Mouse (Mus musculus) stomach, embryonic 15.5 days (tissue): ENCODE data around the gene Wdr62. TPM values are rescaled to one million over a fixed set of nuclear protein-coding genes. Genes with fewer than 3 reads are reported as not detected.

ENCODE experiments used
- ATAC-seq: fragments of 200-750 bp; cut with Nextera tagmentation; 2 replicates; pipeline ENCODE4 v1.8.0; 2017; ENCODE audit warnings: low read depth, moderate number of reproducible peaks, moderate TSS enrichment; ENCODE audit not compliant: insufficient read depth, low FRiP score
- H3K27ac ChIP-seq: fragments of 300-500 bp; sonication (generic); 2 replicates; pipeline ENCODE4 v1.5.1; 2015; ENCODE audit warnings: mild to moderate bottlenecking, inconsistent platforms
- H3K27me3 ChIP-seq: fragments of 300-500 bp; sonication (generic); replicated peaks from 2 replicates; pipeline ENCODE4 v1.6.1; 2015; ENCODE audit warnings: inconsistent platforms
- H3K36me3 ChIP-seq: fragments of 300-500 bp; sonication (generic); 2 replicates; pipeline ENCODE4 v1.6.1; 2015; ENCODE audit warnings: inconsistent platforms
- H3K4me1 ChIP-seq: fragments of 300-500 bp; sonication (generic); 2 replicates; pipeline ENCODE4 v1.6.1; 2015; ENCODE audit warnings: inconsistent platforms
- H3K4me2 ChIP-seq: fragments of 300-500 bp; sonication (generic); 2 replicates; pipeline ENCODE4 v1.6.1; 2015; ENCODE audit warnings: mild to moderate bottlenecking, inconsistent platforms
- H3K4me3 ChIP-seq: fragments of 300-500 bp; sonication (generic); replicated peaks from 2 replicates; pipeline ENCODE4 v1.5.1; 2015; ENCODE audit warnings: inconsistent platforms
- H3K9ac ChIP-seq: fragments of 300-500 bp; sonication (generic); 2 replicates; pipeline ENCODE4 v1.6.1; 2015; ENCODE audit warnings: inconsistent platforms
- H3K9me3 ChIP-seq: fragments of 300-500 bp; sonication (generic); 2 replicates; pipeline ENCODE4 v1.6.1; 2016; ENCODE audit warnings: inconsistent platforms
- WGBS: fragments of 180-500 bp; shearing (Covaris S2); methylation state at CpG from one replicate; pipeline ENCODE4 v1.1.7; 2015; 5-methylcytosine and 5-hydroxymethylcytosine counted together
- polyA plus RNA-seq: library from polyadenylated mRNA; unstranded; fragments of >200 nt; fragmentation: Nextera tagmentation; extraction: Ambion mirVana; gene quantifications from 2 replicates; pipeline ENCODE4 v1.2.1, GENCODE M21; 2015

The Wdr62 gene
- polyA plus RNA-seq = 5.3 and 6.5 TPM in 2 replicates

- H3K27ac ChIP-seq = peak within 1 kb of the TSS; percentile 98
- peak within 1 kb of the TSS; percentile 92 for H3K4me3 ChIP-seq
- ATAC-seq = peak; percentile 93
- no peaks in the 10 kb centered on the region for H3K36me3 ChIP-seq
- peak within 1 kb of the TSS; percentile 94 for H3K4me2 ChIP-seq
- H3K4me1 ChIP-seq = peaks cover 3% of the 10 kb centered on the region; the same call in 1 of the 2 replicates
- WGBS = under 1% methylated on average over 49 of the region's 49 CpGs
- peak within 1 kb of the TSS; percentile 25; the same call in 1 of the 2 replicates for H3K9ac ChIP-seq
- H3K9me3 ChIP-seq = no peaks in the 10 kb centered on the region
- no peaks in the 10 kb centered on the region for H3K27me3 ChIP-seq
Measured at GRCm38 (mm10) chr7:30279951-30280669, at the start of gene Wdr62, which contains the start of gene Thap8. Gene Wdr62, minus strand, starts transcription at chr7:30280419. Gene Thap8, plus strand, starts transcription at chr7:30280094.

- H3K36me3 ChIP-seq = no peaks in the 10 kb centered on the region
- H3K4me2 ChIP-seq = no peak overlapping the region
- ATAC-seq = no peak
- 45% methylated on average over 10 of the region's 10 CpGs for whole genome bisulfite sequencing
- H3K9me3 ChIP-seq = no peaks in the 10 kb centered on the region
- no peaks in the 10 kb centered on the region for H3K27me3 ChIP-seq
- H3K9ac ChIP-seq = no peak overlapping the region
- H3K27ac ChIP-seq = no peak overlapping the region
- peaks cover 3% of the 10 kb centered on the region; the same call in 1 of the 2 replicates for H3K4me1 ChIP-seq
- H3K4me3 ChIP-seq = no peak overlapping the region
Measured at GRCm38 (mm10) chr7:30328379-30328778, 48.2 kb upstream of the Wdr62 start.

GRCm38 (mm10) chr7:30327140-30327539 lies 46.9 kb upstream of the Wdr62 start:
- H3K4me3 ChIP-seq = no peak overlapping the region
- no peak overlapping the region for H3K9ac ChIP-seq
- no peaks in the 10 kb centered on the region for H3K9me3 ChIP-seq
- no peak overlapping the region for H3K4me2 ChIP-seq
- no peak for ATAC-seq
- H3K27me3 ChIP-seq = no peaks in the 10 kb centered on the region
- no peak overlapping the region for H3K27ac ChIP-seq
- 55% methylated on average over 15 of the region's 15 CpGs for WGBS
- no peaks in the 10 kb centered on the region for H3K36me3 ChIP-seq
- peaks cover 3% of the 10 kb centered on the region; the same call in 1 of the 2 replicates for H3K4me1 ChIP-seq

DNA sequence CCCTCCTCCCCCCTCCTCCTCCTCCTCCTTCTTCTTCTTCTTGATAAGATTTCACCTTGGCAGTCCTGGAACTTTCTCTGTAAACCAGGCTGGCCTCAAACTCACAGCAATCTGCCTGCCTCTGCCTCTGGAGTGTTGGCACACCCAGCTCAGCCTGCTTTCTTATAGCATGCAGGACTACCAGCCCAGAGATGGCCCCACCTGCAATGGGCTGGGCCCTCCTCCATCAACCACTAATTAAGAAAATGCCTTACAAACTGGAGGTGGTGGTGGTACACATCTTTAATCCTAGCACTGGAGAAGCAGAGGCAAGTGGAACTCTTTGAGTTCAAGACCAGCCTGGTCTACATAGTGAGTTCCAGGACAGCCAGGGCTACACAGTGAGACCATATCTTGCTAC lies 46.2 kb upstream of the Wdr62 start:
- no peaks in the 10 kb centered on the region for H3K27me3 ChIP-seq
- H3K4me2 ChIP-seq = no peak overlapping the region
- no peaks in the 10 kb centered on the region for H3K9me3 ChIP-seq
- no peak overlapping the region for H3K9ac ChIP-seq
- H3K27ac ChIP-seq = no peak overlapping the region
- no peak for ATAC-seq
- H3K4me3 ChIP-seq = no peak overlapping the region
- H3K36me3 ChIP-seq = no peaks in the 10 kb centered on the region
- peaks cover 4% of the 10 kb centered on the region; the same call in 1 of the 2 replicates for H3K4me1 ChIP-seq

DNA sequence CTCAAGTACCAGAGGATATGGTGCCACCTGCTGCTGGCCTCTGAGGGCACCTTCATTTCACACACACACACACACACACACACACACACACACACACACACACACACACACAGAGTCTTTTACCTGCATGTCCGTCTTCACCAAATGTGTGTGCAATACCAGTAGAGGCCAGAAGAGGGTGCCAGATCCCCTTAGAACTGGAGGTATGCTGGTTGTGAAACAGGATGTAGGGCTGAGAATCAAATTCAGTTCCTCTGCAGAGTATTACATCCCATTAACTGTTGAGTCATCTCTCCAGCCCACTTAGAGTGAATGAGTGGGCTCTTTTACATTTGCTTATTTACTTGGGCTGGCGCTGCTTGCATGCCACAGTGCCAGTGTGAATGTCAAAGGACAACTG lies 45.1 kb upstream of the Wdr62 start:
- H3K9me3 ChIP-seq = no peaks in the 10 kb centered on the region
- H3K9ac ChIP-seq = no peak overlapping the region
- H3K27ac ChIP-seq = no peak overlapping the region
- 44% methylated on average over 2 of the region's 2 CpGs for WGBS
- no peak overlapping the region for H3K4me2 ChIP-seq
- no peaks in the 10 kb centered on the region for H3K27me3 ChIP-seq
- H3K4me1 ChIP-seq = peaks cover 11% of the 10 kb centered on the region; the same call in 1 of the 2 replicates
- ATAC-seq = no peak
- no peaks in the 10 kb centered on the region for H3K36me3 ChIP-seq
- H3K4me3 ChIP-seq = no peak overlapping the region

DNA sequence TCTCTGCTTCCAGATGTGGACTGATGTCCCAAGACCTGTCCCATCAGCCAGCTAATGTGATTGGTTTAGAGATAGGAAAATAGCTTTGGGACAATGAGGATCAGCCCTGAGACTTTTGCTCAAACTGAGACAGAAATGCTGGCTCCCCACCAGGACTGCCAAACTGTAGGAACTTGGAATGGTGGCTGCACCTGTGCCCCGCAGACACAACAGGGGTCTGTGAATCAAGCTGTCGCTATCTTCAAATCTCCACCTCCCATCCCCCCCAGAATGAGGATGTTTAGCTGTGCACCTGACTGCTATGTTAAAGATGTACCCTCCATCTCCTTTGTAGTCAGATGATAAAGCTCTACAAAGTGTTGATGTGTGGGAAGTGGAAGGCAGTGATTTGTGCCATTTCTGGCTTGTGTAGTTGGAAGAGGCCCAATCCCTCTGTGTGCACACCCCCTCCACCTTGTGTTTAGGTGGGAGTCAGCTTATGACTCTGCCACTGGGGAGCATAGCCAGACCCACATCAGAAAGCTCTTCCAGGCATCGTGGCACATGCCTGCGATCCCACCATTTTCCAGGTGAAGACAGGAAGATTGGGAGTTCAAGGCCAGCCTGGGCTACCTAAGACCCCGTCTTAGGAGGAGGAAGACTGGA lies 44.2 kb upstream of the Wdr62 start:
- H3K4me3 ChIP-seq = no peak overlapping the region

DNA sequence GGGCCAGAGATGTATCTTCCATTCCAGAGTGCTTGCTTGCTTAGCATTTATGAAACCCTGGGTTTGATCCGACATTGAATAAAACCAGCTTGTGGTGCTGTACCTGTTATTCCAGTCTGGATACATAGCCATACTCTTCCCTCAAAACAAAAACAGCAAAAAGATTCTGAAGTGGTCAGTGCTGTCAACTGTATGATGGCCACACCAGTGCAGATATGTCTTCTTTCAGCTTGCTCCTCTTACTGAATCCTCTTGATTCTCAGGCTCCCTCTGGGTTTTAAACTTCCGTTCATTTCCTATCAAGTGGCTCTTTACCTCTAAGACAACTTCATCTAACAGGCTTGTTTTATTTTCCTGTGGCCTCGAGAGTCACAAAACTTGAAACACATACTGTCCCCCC lies 43.6 kb upstream of the Wdr62 start, which contains the start of gene Sdhaf1:
Gene Sdhaf1 (minus strand): TSS at position 101 of the 400 bp plus-strand sequence.
- Histone ChIP-seq H3K4me1 (peaks cover 11% of the 10 kb centered on the region; the same call in 1 of the 2 replicates), H3K4me2 (peak within 1 kb of the TSS; percentile 78), H3K4me3 (peak within 1 kb of the TSS; percentile 75), H3K36me3 (no peaks in the 10 kb centered on the region), H3K9me3 (no peaks in the 10 kb centered on the region), H3K27ac (peak within 1 kb of the TSS; percentile 92), H3K27me3 (no peaks in the 10 kb centered on the region), H3K9ac (no peak within 1 kb of the TSS)
- WGBS = 76% methylated on average over 3 of the region's 3 CpGs
- ATAC-seq = no peak

More for the DNA sequence above, 44.2 kb upstream of the Wdr62 start:
- ATAC-seq = no peak
- no peaks in the 10 kb centered on the region for H3K9me3 ChIP-seq
- no peak overlapping the region for H3K27ac ChIP-seq
- no peak overlapping the region for H3K9ac ChIP-seq
- no peak overlapping the region for H3K4me2 ChIP-seq
- 82% methylated on average over 5 of the region's 5 CpGs for WGBS
- H3K36me3 ChIP-seq = no peaks in the 10 kb centered on the region
- no peaks in the 10 kb centered on the region for H3K27me3 ChIP-seq
- peaks cover 11% of the 10 kb centered on the region; the same call in 1 of the 2 replicates for H3K4me1 ChIP-seq

DNA sequence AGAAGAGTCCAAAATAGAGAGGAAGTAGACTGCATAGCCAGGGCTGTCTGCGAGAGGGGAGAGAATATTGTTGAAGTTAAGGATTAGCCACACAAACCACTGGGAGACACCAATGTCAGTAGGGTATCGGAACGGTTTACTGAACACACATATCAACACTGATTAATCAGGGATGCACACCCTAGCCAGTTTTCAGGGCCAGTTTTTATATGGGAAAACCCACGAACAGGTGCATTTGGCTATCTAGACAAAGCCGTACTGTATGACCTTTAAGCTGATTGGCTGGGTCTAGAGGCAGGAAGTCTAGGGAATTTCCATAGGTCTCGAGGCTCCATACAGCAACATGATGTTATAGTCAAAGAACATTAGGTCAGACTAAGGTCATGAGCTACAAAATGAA lies 42.6 kb upstream of the Wdr62 start:
- Histone ChIP-seq H3K4me2 (peak overlapping the region; percentile 78), H3K36me3 (no peaks in the 10 kb centered on the region), H3K27me3 (no peaks in the 10 kb centered on the region), H3K9ac (no peak overlapping the region), H3K4me3 (peak overlapping the region; percentile 75), H3K27ac (peak overlapping the region; percentile 92), H3K4me1 (peaks cover 11% of the 10 kb centered on the region; the same call in 1 of the 2 replicates), H3K9me3 (no peaks in the 10 kb centered on the region)
- 19% methylated on average over 6 of the region's 6 CpGs for WGBS
- no peak for ATAC-seq

- peak overlapping the region; percentile 93 for H3K27ac ChIP-seq
- H3K4me2 ChIP-seq = peak overlapping the region; percentile 78
- peaks cover 11% of the 10 kb centered on the region; the same call in 1 of the 2 replicates for H3K4me1 ChIP-seq
- H3K9ac ChIP-seq = peak overlapping the region; percentile 60
- H3K27me3 ChIP-seq = no peaks in the 10 kb centered on the region
- H3K9me3 ChIP-seq = no peaks in the 10 kb centered on the region
- no peaks in the 10 kb centered on the region for H3K36me3 ChIP-seq
- peak; percentile 99 for ATAC-seq
- 1% methylated on average over 20 of the region's 20 CpGs for WGBS
- H3K4me3 ChIP-seq = peak overlapping the region; percentile 75
Measured at GRCm38 (mm10) chr7:30322285-30322667, 42.1 kb upstream of the Wdr62 start.

DNA sequence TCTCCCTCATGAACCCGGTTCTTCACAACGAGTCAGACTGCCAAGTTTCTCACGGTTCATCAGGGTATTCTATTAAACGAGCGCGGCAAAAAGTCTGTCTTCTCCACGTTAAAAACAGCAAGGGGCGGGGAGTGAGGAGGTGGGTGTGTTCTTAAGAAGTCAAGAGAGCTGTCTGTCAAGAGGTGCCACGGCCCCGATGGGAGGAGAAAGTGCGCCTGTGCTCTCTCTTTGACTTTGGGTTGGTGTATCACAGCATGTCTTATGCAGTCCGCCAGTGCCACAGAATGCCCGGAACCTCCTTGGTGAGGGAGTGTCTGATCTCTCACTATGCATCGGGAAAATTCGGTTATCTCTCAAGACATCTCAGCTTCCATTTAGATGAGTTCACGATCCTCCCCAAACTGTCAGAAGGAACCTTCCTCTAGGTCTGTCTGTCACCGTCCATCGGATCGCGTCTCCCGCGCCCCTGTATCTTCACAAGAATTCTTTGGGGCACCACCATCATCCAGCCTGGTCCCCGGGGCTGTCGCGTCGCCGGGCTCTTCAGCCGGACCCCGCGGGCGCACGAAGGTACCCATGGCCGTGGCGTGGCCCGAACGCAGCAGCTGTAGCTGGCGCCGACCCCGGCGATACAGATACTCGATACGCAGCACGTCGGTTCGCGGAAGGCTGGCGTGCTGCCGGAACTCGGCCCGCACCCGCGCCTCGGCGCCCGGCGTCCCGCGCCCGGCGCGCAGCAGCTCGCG lies 41.5 kb upstream of the Wdr62 start, which contains the start of gene E130208F15Rik:
Gene E130208F15Rik (plus strand): TSS at position 202 of the 746 bp plus-strand sequence.
- Histone ChIP-seq H3K4me2 (peak within 1 kb of the TSS; percentile 78), H3K27ac (peak within 1 kb of the TSS; percentile 93), H3K27me3 (no peaks in the 10 kb centered on the region), H3K36me3 (no peaks in the 10 kb centered on the region), H3K4me1 (peaks cover 11% of the 10 kb centered on the region; the same call in 1 of the 2 replicates), H3K9me3 (no peaks in the 10 kb centered on the region), H3K4me3 (peak within 1 kb of the TSS; percentile 75), H3K9ac (peak within 1 kb of the TSS; percentile 60)
- WGBS = under 1% methylated on average over 63 of the region's 63 CpGs
- peak; percentile 59 for ATAC-seq

DNA sequence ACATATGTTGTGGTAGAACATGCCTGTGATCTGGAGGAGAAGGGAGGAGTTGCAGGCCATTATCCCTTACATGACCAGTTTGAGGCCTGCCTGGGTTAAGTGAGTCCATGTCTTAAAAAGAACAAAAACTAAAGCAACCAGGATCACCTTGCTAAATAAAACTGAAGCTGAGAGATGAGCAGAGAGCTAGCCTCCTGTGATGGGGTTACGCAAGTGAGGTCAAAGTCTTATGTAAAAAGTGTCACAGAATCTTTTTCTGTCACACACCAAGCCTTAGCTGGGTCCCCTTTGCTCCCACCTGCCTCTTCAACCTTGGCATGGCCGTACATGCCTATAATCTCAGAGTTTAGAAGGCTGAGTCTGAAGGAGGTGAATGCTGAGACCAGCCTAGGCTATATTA lies 40.7 kb upstream of the Wdr62 start:
- H3K27me3 ChIP-seq = no peaks in the 10 kb centered on the region
- 78% methylated on average over 2 of the region's 2 CpGs for WGBS
- H3K4me2 ChIP-seq = peak overlapping the region; percentile 78
- H3K9ac ChIP-seq = no peak overlapping the region
- peaks cover 11% of the 10 kb centered on the region; the same call in 1 of the 2 replicates for H3K4me1 ChIP-seq
- H3K27ac ChIP-seq = no peak overlapping the region
- H3K9me3 ChIP-seq = no peaks in the 10 kb centered on the region
- ATAC-seq = no peak
- H3K36me3 ChIP-seq = no peaks in the 10 kb centered on the region
- H3K4me3 ChIP-seq = peak overlapping the region; percentile 75
